Mouse (Mus musculus) MEL (cell line): ENCODE data around the gene Washc1. TPM values are rescaled to one million over a fixed set of nuclear protein-coding genes. Genes with fewer than 3 reads are reported as not detected.

Experiments used
- DNase-seq: peaks from one replicate; pipeline ENCODE4 v3.0.0; 2011; ENCODE audit warnings: low read depth, low spot score
- H3K27ac ChIP-seq: 2 replicates; pipeline ENCODE4 v1.5.1; 2012; ENCODE audit warnings: low read depth, mild to moderate bottlenecking, control low read depth, low read length, moderate library complexity; ENCODE audit not compliant: control insufficient read depth
- H3K27me3 ChIP-seq, 2 experiments: fragments of 150-350 bp in 1 of 2; sonication (generic) in 1 of 2; 2 replicates each; pipeline ENCODE4 v1.6.1; 2012; ENCODE audit warnings: low read length in 2 of 2, mild to moderate bottlenecking in 2 of 2, improper control_type of control experiment in 1 of 2, moderate library complexity in 1 of 2; ENCODE audit not compliant: insufficient read depth in 2 of 2, control insufficient read depth in 1 of 2
- H3K36me3 ChIP-seq, 2 experiments: 2 replicates each; pipeline ENCODE4 v1.6.1; 2012 to 2014; ENCODE audit warnings: low read length in 2 of 2, improper control_type of control experiment in 1 of 2, inconsistent platforms in 1 of 2, mild to moderate bottlenecking in 1 of 2; ENCODE audit not compliant: insufficient read depth in 2 of 2, control insufficient read depth in 1 of 2
- H3K4me1 ChIP-seq, 2 experiments: fragments of 150-350 bp in 1 of 2; sonication (generic) in 1 of 2; 2 replicates each; pipeline ENCODE4 v1.6.1; 2012; ENCODE audit warnings: low read length in 2 of 2, improper control_type of control experiment in 1 of 2, mild to moderate bottlenecking in 1 of 2; ENCODE audit not compliant: insufficient read depth in 2 of 2, control insufficient read depth in 1 of 2
- H3K4me3 ChIP-seq, 2 experiments: fragments of 150-350 bp in 1 of 2; sonication (generic) in 1 of 2; 2 replicates each; pipeline ENCODE4 v1.5.1; 2012; ENCODE audit warnings: low read depth in 2 of 2, low read length in 2 of 2, mild to moderate bottlenecking in 2 of 2, moderate library complexity in 2 of 2, control low read depth in 1 of 2, improper control_type of control experiment in 1 of 2; ENCODE audit not compliant: control insufficient read depth in 1 of 2, insufficient read depth in 1 of 2
- H3K79me2 ChIP-seq: 2 replicates; pipeline ENCODE4 v1.6.1; 2012; ENCODE audit warnings: mild to moderate bottlenecking, low read length, moderate library complexity; ENCODE audit not compliant: control insufficient read depth, poor library complexity, insufficient read depth
- H3K9ac ChIP-seq: 2 replicates; pipeline ENCODE4 v1.6.1; 2012; ENCODE audit warnings: low read depth, mild to moderate bottlenecking, control low read depth, low read length, moderate library complexity; ENCODE audit not compliant: control insufficient read depth, poor library complexity, severe bottlenecking
- H3K9me3 ChIP-seq: fragments of 150-350 bp; sonication (generic); replicated peaks from 2 replicates; pipeline ENCODE4 v1.6.1; 2012; ENCODE audit warnings: mild to moderate bottlenecking, low read length, improper control_type of control experiment, moderate library complexity; ENCODE audit not compliant: insufficient read depth
- BHLHE40 ChIP-seq: IDR thresholded peaks from 2 replicates; pipeline ENCODE4 v1.6.1; 2012; ENCODE audit warnings: low read depth, mild to moderate bottlenecking, inconsistent platforms, low read length, improper control_type of control experiment, borderline replicate concordance
- CHD1 ChIP-seq: IDR thresholded peaks from 2 replicates; pipeline ENCODE4 v1.6.1; 2012; ENCODE audit warnings: low read depth, mild to moderate bottlenecking, inconsistent platforms, low read length, improper control_type of control experiment
- E2F4 ChIP-seq: IDR thresholded peaks from 2 replicates; pipeline ENCODE4 v1.6.1; 2011; ENCODE audit warnings: low read depth, low read length, improper control_type of control experiment, borderline replicate concordance
- ETS1 ChIP-seq: IDR thresholded peaks from 2 replicates; pipeline ENCODE4 v1.6.1; 2012; ENCODE audit warnings: low read depth, mild to moderate bottlenecking, inconsistent platforms, low read length, improper control_type of control experiment, moderate library complexity
- HCFC1 ChIP-seq: IDR thresholded peaks from 2 replicates; pipeline ENCODE4 v1.6.1; 2012; ENCODE audit warnings: low read depth, mild to moderate bottlenecking, inconsistent platforms, low read length, improper control_type of control experiment, moderate library complexity
- JUND ChIP-seq: IDR thresholded peaks from 2 replicates; pipeline ENCODE4 v1.6.1; 2011; ENCODE audit warnings: low read depth, mild to moderate bottlenecking, improper control_type of control experiment, low read length
- KAT2A ChIP-seq: conservative IDR thresholded peaks from 2 replicates; pipeline ENCODE4 v1.6.1; 2012; ENCODE audit warnings: low read depth, low read length, improper control_type of control experiment, inconsistent platforms
- MAX ChIP-seq: IDR thresholded peaks from 2 replicates; pipeline ENCODE4 v1.6.1; 2011; ENCODE audit warnings: low read length, improper control_type of control experiment
- MAZ ChIP-seq: IDR thresholded peaks from 2 replicates; pipeline ENCODE4 v1.6.1; 2012; ENCODE audit warnings: low read depth, mild to moderate bottlenecking, inconsistent platforms, low read length, improper control_type of control experiment
- MEF2A ChIP-seq: IDR thresholded peaks from 2 replicates; pipeline ENCODE4 v1.6.1; 2014; ENCODE audit warnings: low read depth, mild to moderate bottlenecking, inconsistent platforms, low read length, improper control_type of control experiment; ENCODE audit not compliant: poor library complexity, insufficient replicate concordance, severe bottlenecking; ENCODE audit errors: extremely low read depth
- MXI1 ChIP-seq: IDR thresholded peaks from 2 replicates; pipeline ENCODE4 v1.6.1; 2011; ENCODE audit warnings: mild to moderate bottlenecking, low read depth, low read length, improper control_type of control experiment
- MYB ChIP-seq: IDR thresholded peaks from 2 replicates; pipeline ENCODE4 v1.6.1; 2011; ENCODE audit warnings: mild to moderate bottlenecking, low read depth, low read length, improper control_type of control experiment
- MYC ChIP-seq: IDR thresholded peaks from 2 replicates; pipeline ENCODE4 v1.6.1; 2011; ENCODE audit warnings: low read depth, mild to moderate bottlenecking, low read length, improper control_type of control experiment, moderate library complexity
- NELFE ChIP-seq: IDR thresholded peaks from 2 replicates; pipeline ENCODE4 v1.6.1; 2011; ENCODE audit warnings: low read depth, low read length, improper control_type of control experiment
- NRF1 ChIP-seq: IDR thresholded peaks from 2 replicates; pipeline ENCODE4 v1.6.1; 2014; ENCODE audit warnings: low read depth, mild to moderate bottlenecking, inconsistent platforms, low read length, improper control_type of control experiment, moderate library complexity; ENCODE audit not compliant: poor library complexity, insufficient read depth, severe bottlenecking
- POLR2A ChIP-seq, 2 experiments: IDR thresholded peaks; 2 replicates each; pipeline ENCODE4 v1.6.1; 2011 to 2012; ENCODE audit warnings: low read length in 2 of 2, mild to moderate bottlenecking in 2 of 2, control low read depth in 1 of 2, improper control_type of control experiment in 1 of 2, low read depth in 1 of 2, moderate library complexity in 1 of 2; ENCODE audit not compliant: control insufficient read depth in 1 of 2, insufficient read depth in 1 of 2, poor library complexity in 1 of 2
- POLR2AphosphoS2 ChIP-seq: IDR thresholded peaks from 2 replicates; pipeline ENCODE4 v1.6.1; 2011; ENCODE audit warnings: low read length, improper control_type of control experiment
- RAD21 ChIP-seq: IDR thresholded peaks from 2 replicates; pipeline ENCODE4 v1.6.1; 2011; ENCODE audit warnings: mild to moderate bottlenecking, low read depth, low read length, improper control_type of control experiment
- SIN3A ChIP-seq: IDR thresholded peaks from 2 replicates; pipeline ENCODE4 v1.6.1; 2012; ENCODE audit warnings: low read length, improper control_type of control experiment, inconsistent platforms
- TCF12 ChIP-seq: IDR thresholded peaks from 2 replicates; pipeline ENCODE4 v1.6.1; 2014; ENCODE audit warnings: low read depth, mild to moderate bottlenecking, inconsistent platforms, low read length, improper control_type of control experiment, moderate library complexity
- UBTF ChIP-seq: IDR thresholded peaks from 2 replicates; pipeline ENCODE4 v1.6.1; 2012; ENCODE audit warnings: low read depth, mild to moderate bottlenecking, inconsistent platforms, low read length, improper control_type of control experiment, moderate library complexity, borderline replicate concordance; ENCODE audit not compliant: insufficient read depth
- USF1 ChIP-seq: IDR thresholded peaks from 2 replicates; pipeline ENCODE4 v1.6.1; 2014; ENCODE audit warnings: low read depth, mild to moderate bottlenecking, inconsistent platforms, low read length, improper control_type of control experiment, moderate library complexity
- USF2 ChIP-seq, 2 experiments: IDR thresholded peaks; 2 replicates each; pipeline ENCODE4 v1.6.1; 2011 to 2012; ENCODE audit warnings: improper control_type of control experiment in 2 of 2, low read length in 2 of 2, borderline replicate concordance in 1 of 2, inconsistent platforms in 1 of 2, low read depth in 1 of 2, mild to moderate bottlenecking in 1 of 2; ENCODE audit not compliant: insufficient read depth in 1 of 2
- ZKSCAN1 ChIP-seq: IDR thresholded peaks from 2 replicates; pipeline ENCODE4 v1.6.1; 2012; ENCODE audit warnings: low read depth, mild to moderate bottlenecking, inconsistent platforms, low read length, improper control_type of control experiment, moderate library complexity
- ZMIZ1 ChIP-seq: IDR thresholded peaks from 2 replicates; pipeline ENCODE4 v1.6.1; 2012; ENCODE audit warnings: low read depth, mild to moderate bottlenecking, inconsistent platforms, low read length, improper control_type of control experiment, moderate library complexity
- polyA plus RNA-seq, 2 experiments: library from polyadenylated mRNA; stranded (reverse) in 1 of 2; unstranded in 1 of 2; fragments of >175 nt in 1 of 2; fragments of >200 nt in 1 of 2; gene quantifications; 2 replicates each; pipeline versions ENCODE4 v1.2.1 to v1.2.4; 2012; ENCODE audit warnings: low replicate concordance in 2 of 2, low read depth in 1 of 2; ENCODE audit not compliant: insufficient read length in 2 of 2, insufficient read depth in 1 of 2, missing spikeins in 1 of 2
- total RNA-seq: library from RNA; depleted of rRNA; stranded (reverse); fragments of 300-350 nt; gene quantifications from 2 replicates; pipeline ENCODE4 v1.2.3, GENCODE M21; 2012

Washc1 gene
- total and polyA plus RNA-seq, 3 experiments = 37.0 to 58.6 TPM; not detected in 1

GRCm38 (mm10) chr17:66076174-66076927, 35.0 kb upstream of the Washc1 start:
- no peak for DNase-seq
- H3K9ac ChIP-seq = peak overlapping the region; percentile 81
- peaks cover 14 to 25% of the 10 kb centered on the region in 2 experiments for H3K4me1 ChIP-seq
- H3K9me3 ChIP-seq = no peaks in the 10 kb centered on the region
- H3K79me2 ChIP-seq = peaks cover 41% of the 10 kb centered on the region
- peak overlapping the region; percentile 95 to 98 for H3K4me3 ChIP-seq
- no peaks in the 10 kb centered on the region for H3K27me3 ChIP-seq
- H3K36me3 ChIP-seq = peaks cover 18 to 47% of the 10 kb centered on the region in 2 experiments
- peak overlapping the region; percentile 63 for H3K27ac ChIP-seq
- TF ChIP-seq SIN3A (0 out of 2 replicates have a peak, but pooled peaks have one; percentile 3), UBTF (0 out of 2 replicates have a peak, but pooled peaks have one; percentile 12), MYB (no peak)

- peak within 1 kb of the TSS; percentile 75 for H3K27ac ChIP-seq
- H3K9ac ChIP-seq = peak within 1 kb of the TSS; percentile 86
- H3K79me2 ChIP-seq = peaks cover 35% of the 10 kb centered on the region
- peak; percentile 96 for DNase-seq
- H3K9me3 ChIP-seq = no peaks in the 10 kb centered on the region
- H3K27me3 ChIP-seq = no peaks in the 10 kb centered on the region
- peaks cover 9 to 19% of the 10 kb centered on the region in 2 experiments for H3K4me1 ChIP-seq
- H3K36me3 ChIP-seq = peaks cover 18 to 47% of the 10 kb centered on the region in 2 experiments
- TF ChIP-seq MXI1 (peak; percentile 88; the same call in 1 of the 2 replicates), MEF2A (no peak), MYC (no peak), JUND (no peak), MAX (peak; percentile 99), NRF1 (no peak), ZKSCAN1 (no peak), ZMIZ1 (peak; percentile 70; the same call in 1 of the 2 replicates), BHLHE40 (peak; percentile 98), USF2 (IDR thresholded peaks at IDR 0.05; ENCODE audit: borderline replicate concordance in 1 of 2, insufficient read depth in 1 of 2, low read depth in 1 of 2, low read length in 2 of 2) (peak; percentile 92 to 99), NELFE (peak; percentile 72), POLR2AphosphoS2 (peak; percentile 53; the same call in 1 of the 2 replicates), E2F4 (no peak), RAD21 (no peak), HCFC1 (peak; percentile 74), USF1 (peak; percentile 98), TCF12 (peak; percentile 58), SIN3A (peak; percentile 68), CHD1 (no peak), KAT2A (no peak; the same call in 1 of the 2 replicates), UBTF (no peak), POLR2A (IDR thresholded peaks at IDR 0.05; ENCODE audit: control insufficient read depth in 1 of 2, insufficient read depth in 1 of 2, low read depth in 1 of 2, low read length in 2 of 2, poor library complexity in 1 of 2) (peak; percentile 72 to 91), ETS1 (peak; percentile 59; the same call in 1 of the 2 replicates), MAZ (peak; percentile 85; the same call in 1 of the 2 replicates), MYB (0 out of 2 replicates have a peak, but pooled peaks have one; percentile 23)
- H3K4me3 ChIP-seq = peak within 1 kb of the TSS; percentile 95 to 98
Observed at GRCm38 (mm10) chr17:66076934-66077333, 34.4 kb upstream of the Washc1 start, which contains the start of gene Ankrd12. Gene Ankrd12, minus strand, starts transcription at chr17:66077089.
